In genomic region chr2:118633441-118633840, GRCm38 (mm10) we compare ENCODE assay signal across 17 mouse cellular contexts. TPM values are rescaled to one million over a fixed set of nuclear protein-coding genes. Genes with fewer than 3 reads are reported as not detected.
"Had no signal": no experiment of that assay in that cellular context is flagged by ENCODE, and none has a peak within 500 bp of the region (broad histone marks: within the 10 kb centered on the region; RNA-seq: fewer than 3 reads in every experiment).

No protein-coding gene starts in this region.

- H3K27me3 ChIP-seq: limb, embryonic 13.5 days; liver, embryonic 15.5 days; neural tube, embryonic 12.5 days; stomach, embryonic 15.5 days had no signal

- H3K27ac ChIP-seq: limb, embryonic 13.5 days; liver, embryonic 15.5 days; neural tube, embryonic 12.5 days; stomach, embryonic 15.5 days had no signal

- DNase-seq: kidney, adult 18-20 months; kidney, postnatal 10 days; kidney, postnatal 4 days; left cerebral cortex, postnatal 4 days; lung, adult 2 months; lung, postnatal 36 days; midbrain, embryonic 14.5 days; right cerebral cortex, postnatal 14 days; thymus, adult 2 months; thymus, postnatal 4 days had no signal

- H3K9ac ChIP-seq: limb, embryonic 13.5 days; liver, embryonic 15.5 days; neural tube, embryonic 12.5 days; stomach, embryonic 15.5 days had no signal

- H3K9me3 ChIP-seq: limb, embryonic 13.5 days; liver, embryonic 15.5 days; neural tube, embryonic 12.5 days; stomach, embryonic 15.5 days had no signal

- ATAC-seq: lung, postnatal 0 days had no signal

- H3K4me1 ChIP-seq: limb, embryonic 13.5 days; liver, embryonic 15.5 days; neural tube, embryonic 12.5 days; stomach, embryonic 15.5 days had no signal

- H3K4me3 ChIP-seq: limb, embryonic 13.5 days; liver, embryonic 15.5 days; neural tube, embryonic 12.5 days; stomach, embryonic 15.5 days had no signal

- H3K4me2 ChIP-seq: limb, embryonic 13.5 days; liver, embryonic 15.5 days; neural tube, embryonic 12.5 days; stomach, embryonic 15.5 days had no signal

RNA-seq across cellular contexts. Expression of gene Pak6, which starts 29.7 kb away (rescaled TPM):
- total RNA-seq: liver, adult 2 months; monocyte, adult 5-6 weeks had no signal
